Mouse (Mus musculus): Measurements from ENCODE around the gene Phlpp1. TPM values are rescaled to one million over a fixed set of nuclear protein-coding genes. Genes with fewer than 3 reads are reported as not detected.

Gene Phlpp1
- polyA plus RNA-seq, 1 experiment from 2014 or later: 6.9 TPM

GRCm38 (mm10) chr1:106273801-106274200, 102.2 kb downstream of the Phlpp1 start:
- H3K4me1 ChIP-seq (replicated peaks): peaks cover 58% of the 10 kb centered on the region
- no peak overlapping the region for H3K4me2 ChIP-seq
- H3K4me3 ChIP-seq: no peak overlapping the region
- no peak overlapping the region for H3K9ac ChIP-seq
- H3K36me3 ChIP-seq: no peaks in the 10 kb centered on the region
- H3K9me3 ChIP-seq: no peaks in the 10 kb centered on the region
- 80% methylated on average over 6 of the region's 6 CpGs for WGBS
- no peak for ATAC-seq (ENCODE audit: low read depth)
- H3K27ac ChIP-seq (replicated peaks): no peak overlapping the region
- no peaks in the 10 kb centered on the region for H3K27me3 ChIP-seq

- H3K4me1 ChIP-seq (replicated peaks): peaks cover 56% of the 10 kb centered on the region
- H3K9ac ChIP-seq: no peak overlapping the region
- H3K4me2 ChIP-seq: no peak overlapping the region
- H3K9me3 ChIP-seq: no peaks in the 10 kb centered on the region
- no peaks in the 10 kb centered on the region for H3K27me3 ChIP-seq
- H3K27ac ChIP-seq (replicated peaks): 0 out of 2 replicates have a peak overlapping the region, but pooled peaks have one; percentile 11
- 44% methylated on average over 10 of the region's 10 CpGs for WGBS
- no peak overlapping the region for H3K4me3 ChIP-seq
- peak; percentile 46; the same call in 1 of the 2 replicates for ATAC-seq (ENCODE audit: low read depth)
- H3K36me3 ChIP-seq: no peaks in the 10 kb centered on the region
Measured at GRCm38 (mm10) chr1:106274561-106275001, 103.0 kb downstream of the Phlpp1 start.

- no peak overlapping the region for H3K4me3 ChIP-seq
- ATAC-seq (ENCODE audit: low read depth): no peak
- H3K9ac ChIP-seq: no peak overlapping the region
- no peaks in the 10 kb centered on the region for H3K36me3 ChIP-seq
- no peaks in the 10 kb centered on the region for H3K27me3 ChIP-seq
- H3K4me1 ChIP-seq (replicated peaks): peaks cover 62% of the 10 kb centered on the region
- H3K9me3 ChIP-seq: no peaks in the 10 kb centered on the region
- 94% methylated on average over 4 of the region's 4 CpGs for WGBS
- H3K4me2 ChIP-seq: no peak overlapping the region
- H3K27ac ChIP-seq (replicated peaks): no peak overlapping the region
Measured at GRCm38 (mm10) chr1:106275142-106275541, 103.6 kb downstream of the Phlpp1 start.

- Histone ChIP-seq H3K9ac (no peak overlapping the region), H3K4me3 (no peak overlapping the region), H3K4me1 (replicated peaks) (peaks cover 67% of the 10 kb centered on the region), H3K9me3 (no peaks in the 10 kb centered on the region), H3K36me3 (no peaks in the 10 kb centered on the region), H3K4me2 (no peak overlapping the region), H3K27ac (replicated peaks) (no peak overlapping the region), H3K27me3 (no peaks in the 10 kb centered on the region)
- WGBS: 77% methylated on average over 7 of the region's 7 CpGs
- no peak for ATAC-seq (ENCODE audit: low read depth)
Measured at GRCm38 (mm10) chr1:106275731-106276130, 104.2 kb downstream of the Phlpp1 start.

DNA sequence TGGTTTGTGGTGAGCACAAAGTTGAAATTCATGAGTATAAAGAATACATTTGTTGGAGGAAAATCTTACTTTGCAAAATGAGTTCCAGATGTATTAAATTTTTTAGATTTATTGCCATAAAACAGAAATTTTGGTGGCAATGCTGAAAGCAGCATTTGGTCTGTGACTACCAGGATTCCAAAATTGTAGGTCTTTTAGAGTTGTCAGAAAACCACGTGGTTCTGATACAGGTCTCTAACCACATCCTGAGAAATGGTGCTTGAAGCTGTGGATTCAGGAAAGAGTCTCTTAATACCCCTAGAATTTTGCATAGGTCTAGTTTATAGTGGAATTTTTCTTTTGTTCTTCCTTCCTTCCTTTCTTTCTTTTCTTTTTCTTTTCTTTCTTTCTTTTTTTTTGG, 105.3 kb downstream of the Phlpp1 start:
- H3K27me3 ChIP-seq: no peaks in the 10 kb centered on the region
- no peak for ATAC-seq (ENCODE audit: low read depth)
- H3K4me2 ChIP-seq: no peak overlapping the region
- no peaks in the 10 kb centered on the region for H3K9me3 ChIP-seq
- peaks cover 66% of the 10 kb centered on the region for H3K4me1 ChIP-seq (replicated peaks)
- no peak overlapping the region for H3K9ac ChIP-seq
- no peaks in the 10 kb centered on the region for H3K36me3 ChIP-seq
- WGBS: 78% methylated on average over 1 of the region's 1 CpGs
- H3K27ac ChIP-seq (replicated peaks): no peak overlapping the region
- H3K4me3 ChIP-seq: no peak overlapping the region

DNA sequence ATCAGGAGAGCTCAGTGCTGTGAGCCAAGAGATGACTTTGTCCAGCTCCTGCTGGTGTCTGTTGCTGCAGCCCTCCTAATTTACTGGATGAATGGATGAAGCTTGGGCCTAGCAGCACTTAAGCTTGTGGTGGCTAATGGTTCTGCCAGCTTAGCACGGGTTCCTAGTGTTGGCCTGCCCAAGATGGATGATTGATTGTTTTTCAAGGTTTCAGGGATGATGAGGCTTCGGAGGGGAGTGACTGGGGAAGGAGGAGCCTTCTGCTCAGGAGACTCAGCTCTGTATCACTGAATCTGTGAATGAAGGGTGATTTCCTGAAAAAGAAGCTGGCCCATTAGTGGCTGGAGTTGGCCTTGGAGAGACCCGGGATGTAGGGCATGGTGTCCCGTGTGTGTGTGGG, 105.7 kb downstream of the Phlpp1 start:
- Histone ChIP-seq H3K36me3 (no peaks in the 10 kb centered on the region), H3K27me3 (no peaks in the 10 kb centered on the region), H3K4me2 (no peak overlapping the region), H3K9ac (no peak overlapping the region), H3K4me3 (no peak overlapping the region), H3K9me3 (no peaks in the 10 kb centered on the region), H3K27ac (replicated peaks) (no peak overlapping the region), H3K4me1 (replicated peaks) (peaks cover 61% of the 10 kb centered on the region)
- peak; percentile 42 for ATAC-seq (ENCODE audit: low read depth)
- WGBS: 46% methylated on average over 4 of the region's 4 CpGs

DNA sequence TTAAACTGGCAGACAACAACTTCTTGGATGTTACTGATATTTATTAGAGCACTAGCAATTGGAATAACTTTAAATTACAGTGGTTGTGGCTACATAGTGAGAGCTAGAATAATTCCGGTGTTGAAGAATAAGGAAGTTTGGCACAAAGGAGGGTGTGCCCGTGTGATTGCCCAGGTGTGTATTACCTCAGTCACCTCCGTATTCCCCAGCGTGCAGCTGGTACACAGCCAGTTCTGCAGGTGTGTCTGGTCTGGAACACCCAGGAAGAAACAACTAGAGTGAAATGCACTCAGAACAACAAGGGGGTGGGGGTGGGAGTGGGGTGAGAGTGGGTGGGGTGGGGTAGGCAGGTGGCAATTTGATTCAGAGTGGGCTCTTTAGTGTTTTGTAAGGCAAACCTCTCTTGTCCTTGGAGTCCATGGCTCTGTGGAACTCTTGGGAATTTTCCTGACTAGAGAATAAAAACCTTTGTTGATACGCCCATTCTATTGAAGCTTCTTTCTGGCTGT, 107.1 kb downstream of the Phlpp1 start:
- H3K4me2 ChIP-seq: no peak overlapping the region
- H3K4me1 ChIP-seq (replicated peaks): peaks cover 51% of the 10 kb centered on the region
- H3K27ac ChIP-seq (replicated peaks): no peak overlapping the region
- no peak for ATAC-seq (ENCODE audit: low read depth)
- H3K27me3 ChIP-seq: no peaks in the 10 kb centered on the region
- WGBS: 81% methylated on average over 5 of the region's 5 CpGs
- H3K36me3 ChIP-seq: no peaks in the 10 kb centered on the region
- no peaks in the 10 kb centered on the region for H3K9me3 ChIP-seq
- no peak overlapping the region for H3K9ac ChIP-seq
- no peak overlapping the region for H3K4me3 ChIP-seq

- Histone ChIP-seq H3K27ac (replicated peaks) (no peak overlapping the region; the same call in 1 of the 2 replicates), H3K9ac (no peak overlapping the region), H3K4me2 (no peak overlapping the region), H3K4me3 (no peak overlapping the region), H3K36me3 (no peaks in the 10 kb centered on the region), H3K27me3 (no peaks in the 10 kb centered on the region), H3K9me3 (no peaks in the 10 kb centered on the region), H3K4me1 (replicated peaks) (peaks cover 43% of the 10 kb centered on the region)
- WGBS: 74% methylated on average over 2 of the region's 2 CpGs
- ATAC-seq (ENCODE audit: low read depth): no peak
Measured at GRCm38 (mm10) chr1:106279404-106280123, 108.0 kb downstream of the Phlpp1 start.

- Histone ChIP-seq H3K4me2 (no peak overlapping the region), H3K4me1 (replicated peaks) (peaks cover 38% of the 10 kb centered on the region), H3K9ac (no peak overlapping the region), H3K27me3 (no peaks in the 10 kb centered on the region), H3K4me3 (no peak overlapping the region), H3K27ac (replicated peaks) (no peak overlapping the region), H3K9me3 (no peaks in the 10 kb centered on the region), H3K36me3 (no peaks in the 10 kb centered on the region)
- ATAC-seq (ENCODE audit: low read depth): no peak
- 76% methylated on average over 8 of the region's 8 CpGs for WGBS
Measured at GRCm38 (mm10) chr1:106280171-106280913, 108.8 kb downstream of the Phlpp1 start.

- WGBS: 93% methylated on average over 7 of the region's 7 CpGs
- Histone ChIP-seq H3K4me2 (no peak overlapping the region), H3K9me3 (no peaks in the 10 kb centered on the region), H3K4me1 (replicated peaks) (0 out of 2 replicates have a peak, but pooled peaks cover 3% of the 10 kb centered on the region), H3K9ac (no peak overlapping the region), H3K27me3 (no peaks in the 10 kb centered on the region), H3K4me3 (no peak overlapping the region), H3K27ac (replicated peaks) (no peak overlapping the region), H3K36me3 (peaks cover 9% of the 10 kb centered on the region)
- no peak for ATAC-seq (ENCODE audit: low read depth)
Measured at GRCm38 (mm10) chr1:106286815-106287214, 115.3 kb downstream of the Phlpp1 start.

DNA sequence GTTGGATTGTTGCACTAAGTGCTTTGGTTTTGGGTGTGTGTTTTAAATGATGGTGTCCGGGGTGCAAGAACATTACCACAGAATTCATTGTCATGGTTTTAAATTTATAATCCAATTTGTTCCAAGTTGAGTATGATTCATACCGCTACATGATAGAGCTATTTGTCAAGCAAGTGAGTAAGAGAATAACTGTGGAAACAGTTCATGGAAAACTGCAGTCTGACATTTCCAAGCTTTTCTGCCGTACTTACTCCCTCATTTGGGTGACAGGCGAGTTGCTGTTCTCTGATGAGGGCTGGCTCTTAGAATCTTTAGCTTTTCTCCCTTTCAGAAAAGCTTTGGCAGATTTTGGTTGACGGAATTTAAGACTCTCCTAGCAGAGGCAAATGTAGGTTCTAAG, 117.5 kb downstream of the Phlpp1 start:
- WGBS: 86% methylated on average over 5 of the region's 5 CpGs
- H3K36me3 ChIP-seq: peaks cover 9% of the 10 kb centered on the region
- no peak overlapping the region for H3K9ac ChIP-seq
- ATAC-seq (ENCODE audit: low read depth): no peak
- no peak overlapping the region for H3K4me2 ChIP-seq
- H3K4me3 ChIP-seq: no peak overlapping the region
- H3K27ac ChIP-seq (replicated peaks): no peak overlapping the region
- no peaks in the 10 kb centered on the region for H3K9me3 ChIP-seq
- no peaks in the 10 kb centered on the region for H3K27me3 ChIP-seq
- H3K4me1 ChIP-seq (replicated peaks): 0 out of 2 replicates have a peak, but pooled peaks cover 3% of the 10 kb centered on the region

- Histone ChIP-seq H3K27ac (replicated peaks) (no peak overlapping the region), H3K4me3 (no peak overlapping the region), H3K36me3 (peaks cover 9% of the 10 kb centered on the region), H3K4me1 (replicated peaks) (0 out of 2 replicates have a peak, but pooled peaks cover 3% of the 10 kb centered on the region), H3K9me3 (no peaks in the 10 kb centered on the region), H3K4me2 (no peak overlapping the region), H3K27me3 (no peaks in the 10 kb centered on the region), H3K9ac (no peak overlapping the region)
- no peak for ATAC-seq (ENCODE audit: low read depth)
- 85% methylated on average over 2 of the region's 2 CpGs for WGBS
Measured at GRCm38 (mm10) chr1:106289580-106289979, 118.0 kb downstream of the Phlpp1 start.

Data from neural tube, embryonic 13.5 days (tissue).